Mouse (Mus musculus): ENCODE measurements around the gene Cryzl1. TPM values are rescaled to one million over a fixed set of nuclear protein-coding genes. Genes with fewer than 3 reads are reported as not detected.
A peak's percentile ranks its signal among the peaks of the same experiment; 100 is the strongest.
"Not testable (repeated sequence)": the region's sequence is repeated elsewhere in the genome, so short reads cannot be mapped to it uniquely, and the experiment has no call there.

Cryzl1 gene
- total RNA-seq, 1 experiment from 2014 or later, result 70.3 TPM

GRCm38 (mm10) chr16:91658471-91658870, 70.3 kb downstream of the Cryzl1 start:
- ATAC-seq (replicated peaks in 1 of 2; ENCODE audit: insufficient read depth in 1 of 2, low FRiP score in 2 of 2, low TSS enrichment in 1 of 2, low read depth in 1 of 2, poor library complexity in 2 of 2, severe bottlenecking in 2 of 2), result 0 out of 4 replicates have a peak, but pooled peaks of 1 of the 2 experiments have one; percentile 27

- ATAC-seq (replicated peaks in 1 of 2; ENCODE audit: insufficient read depth in 1 of 2, low FRiP score in 2 of 2, low TSS enrichment in 1 of 2, low read depth in 1 of 2, poor library complexity in 2 of 2, severe bottlenecking in 2 of 2), result no peak
These were observed 71.5 kb downstream of the Cryzl1 start for GRCm38 (mm10) chr16:91657285-91657684.

- no peak for ATAC-seq (replicated peaks in 1 of 2; ENCODE audit: insufficient read depth in 1 of 2, low FRiP score in 2 of 2, low TSS enrichment in 1 of 2, low read depth in 1 of 2, poor library complexity in 2 of 2, severe bottlenecking in 2 of 2)
These were observed 73.5 kb downstream of the Cryzl1 start for GRCm38 (mm10) chr16:91655285-91655684.

GRCm38 (mm10) chr16:91652191-91652590, 76.6 kb downstream of the Cryzl1 start:
- no peak for ATAC-seq (replicated peaks in 1 of 2; ENCODE audit: insufficient read depth in 1 of 2, low FRiP score in 2 of 2, low TSS enrichment in 1 of 2, low read depth in 1 of 2, poor library complexity in 2 of 2, severe bottlenecking in 2 of 2)

- no peak for ATAC-seq (replicated peaks in 1 of 2; ENCODE audit: insufficient read depth in 1 of 2, low FRiP score in 2 of 2, low TSS enrichment in 1 of 2, low read depth in 1 of 2, poor library complexity in 2 of 2, severe bottlenecking in 2 of 2)
These were observed 79.0 kb downstream of the Cryzl1 start for GRCm38 (mm10) chr16:91649781-91650180.

- ATAC-seq (replicated peaks in 1 of 2; ENCODE audit: insufficient read depth in 1 of 2, low FRiP score in 2 of 2, low TSS enrichment in 1 of 2, low read depth in 1 of 2, poor library complexity in 2 of 2, severe bottlenecking in 2 of 2), result no peak
These were observed 79.5 kb downstream of the Cryzl1 start for GRCm38 (mm10) chr16:91649246-91649645.

- ATAC-seq (replicated peaks in 1 of 2; ENCODE audit: insufficient read depth in 1 of 2, low FRiP score in 2 of 2, low TSS enrichment in 1 of 2, low read depth in 1 of 2, poor library complexity in 2 of 2, severe bottlenecking in 2 of 2), result peak in 1 of 2 experiments; percentile 33; a peak in 3 of 4 replicates
These were observed 80.6 kb downstream of the Cryzl1 start for GRCm38 (mm10) chr16:91648220-91648550.

- ATAC-seq (replicated peaks in 1 of 2; ENCODE audit: insufficient read depth in 1 of 2, low FRiP score in 2 of 2, low TSS enrichment in 1 of 2, low read depth in 1 of 2, poor library complexity in 2 of 2, severe bottlenecking in 2 of 2), result peak; percentile 91 to 95
These were observed 81.1 kb downstream of the Cryzl1 start, which contains the start of gene Son for GRCm38 (mm10) chr16:91647461-91648219. Gene Son (plus strand): TSS chr16:91647506.

- peak; percentile 70 to 84 for ATAC-seq (replicated peaks in 1 of 2; ENCODE audit: insufficient read depth in 1 of 2, low FRiP score in 2 of 2, low TSS enrichment in 1 of 2, low read depth in 1 of 2, poor library complexity in 2 of 2, severe bottlenecking in 2 of 2)
These were observed 81.9 kb downstream of the Cryzl1 start, which contains the start of gene Gart for GRCm38 (mm10) chr16:91646681-91647419. Gene Gart (minus strand): TSS chr16:91646952.

GRCm38 (mm10) chr16:91645995-91646602, 82.7 kb downstream of the Cryzl1 start:
- no peak for ATAC-seq (replicated peaks in 1 of 2; ENCODE audit: insufficient read depth in 1 of 2, low FRiP score in 2 of 2, low TSS enrichment in 1 of 2, low read depth in 1 of 2, poor library complexity in 2 of 2, severe bottlenecking in 2 of 2)

- ATAC-seq (replicated peaks in 1 of 2; ENCODE audit: insufficient read depth in 1 of 2, low FRiP score in 2 of 2, low TSS enrichment in 1 of 2, low read depth in 1 of 2, poor library complexity in 2 of 2, severe bottlenecking in 2 of 2), result not testable (repeated sequence)
These were observed 83.4 kb downstream of the Cryzl1 start for GRCm38 (mm10) chr16:91645420-91645819.

GRCm38 (mm10) chr16:91644901-91645300, 83.9 kb downstream of the Cryzl1 start:
- no peak for ATAC-seq (replicated peaks in 1 of 2; ENCODE audit: insufficient read depth in 1 of 2, low FRiP score in 2 of 2, low TSS enrichment in 1 of 2, low read depth in 1 of 2, poor library complexity in 2 of 2, severe bottlenecking in 2 of 2)

- ATAC-seq (replicated peaks in 1 of 2; ENCODE audit: insufficient read depth in 1 of 2, low FRiP score in 2 of 2, low TSS enrichment in 1 of 2, low read depth in 1 of 2, poor library complexity in 2 of 2, severe bottlenecking in 2 of 2), result peak in 1 of 2 experiments; percentile 63; a peak in 1 of 4 replicates
These were observed 88.6 kb downstream of the Cryzl1 start for GRCm38 (mm10) chr16:91640171-91640570.

- ATAC-seq (replicated peaks in 1 of 2; ENCODE audit: insufficient read depth in 1 of 2, low FRiP score in 2 of 2, low TSS enrichment in 1 of 2, low read depth in 1 of 2, poor library complexity in 2 of 2, severe bottlenecking in 2 of 2), result no peak
These were observed 89.1 kb downstream of the Cryzl1 start for GRCm38 (mm10) chr16:91639636-91640035.

Other genes starting within 250 kb of the Cryzl1 start
- gene Ifnar1, start 243.7 kb downstream of the Cryzl1 start, total RNA-seq (2017), result 46.4 and 55.3 TPM in 2 replicates
- gene Ifngr2, start 181.9 kb downstream of the Cryzl1 start, total RNA-seq (2017), result 7.1 and 7.5 TPM in 2 replicates
- 11.6 and 21.4 TPM in 2 replicates for gene Tmem50b, start 131.2 kb downstream of the Cryzl1 start, total RNA-seq (2017)
- gene Dnajc28, start 109.9 kb downstream of the Cryzl1 start, total RNA-seq (2017), result 8.1 and 10.9 TPM in 2 replicates
- gene Gart, start 82.0 kb downstream of the Cryzl1 start, total RNA-seq (2017), result 193 and 440 TPM in 2 replicates
- 279 and 303 TPM in 2 replicates for gene Son, start 81.5 kb downstream of the Cryzl1 start, total RNA-seq (2017)
- 24.4 and 32.1 TPM in 2 replicates for gene Donson, start 40.2 kb downstream of the Cryzl1 start, total RNA-seq (2017)
- 60.1 and 74.9 TPM in 2 replicates for gene Itsn1, start 306 bp upstream of the Cryzl1 start, total RNA-seq (2017)